Mouse (Mus musculus): ENCODE data around the gene Atrx. TPM values are rescaled to one million over a fixed set of nuclear protein-coding genes. Genes with fewer than 3 reads are reported as not detected.

The Atrx gene
- 44.9 TPM for polyA plus RNA-seq (2014; fragmentation: Illumina TruSeq; extraction: RNeasy Lipid Tissue Mini Kit (QIAGEN cat#74804); ENCODE audit: low read depth, low replicate concordance)

DNA sequence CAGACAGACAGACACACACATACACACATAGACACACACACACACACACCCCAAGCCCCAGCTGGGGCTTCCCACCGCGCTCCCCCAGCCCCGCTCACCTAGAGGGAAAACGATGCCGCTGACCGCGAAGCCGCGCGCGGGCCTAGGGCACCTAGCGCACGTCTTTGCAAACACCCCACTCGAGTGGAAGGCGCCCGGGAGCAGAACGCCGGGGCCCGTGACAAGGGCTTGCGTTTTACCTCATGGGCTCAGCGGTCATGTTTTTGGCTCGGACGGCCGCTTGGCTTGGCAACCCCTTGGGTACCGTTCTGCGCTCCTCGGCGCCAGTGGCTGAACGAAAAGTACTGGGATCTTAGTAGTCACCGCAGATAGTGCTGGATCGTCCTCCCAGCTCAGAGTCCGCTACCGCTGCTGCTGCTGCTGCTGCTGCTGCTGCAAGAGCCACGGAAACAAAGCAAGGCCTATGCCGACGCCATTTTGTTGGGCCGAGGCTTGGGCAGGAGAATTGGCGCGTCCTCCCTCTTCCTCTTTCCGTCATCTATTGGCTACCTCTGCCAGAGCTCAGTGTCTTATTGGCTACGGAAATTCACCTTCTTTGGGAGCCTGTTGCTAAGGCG is at the start of gene Atrx:
TSS of gene Atrx (minus strand) at position 543 of the 617 bp plus-strand sequence.

GRCm38 (mm10) chrX:105764162-105765004 is 164.8 kb downstream of the Atrx start, which contains the start of gene Fgf16:
TSS of gene Fgf16 (plus strand) at chrX:105764279.

Other genes starting within 250 kb of the Atrx start
- gene Fgf16, start 165.1 kb downstream of the Atrx start, polyA plus RNA-seq (2014; fragmentation: Illumina TruSeq; extraction: RNeasy Lipid Tissue Mini Kit (QIAGEN cat#74804); ENCODE audit: low read depth, low replicate concordance): not detected
- gene Magt1, start 82.5 kb upstream of the Atrx start, polyA plus RNA-seq (2014; fragmentation: Illumina TruSeq; extraction: RNeasy Lipid Tissue Mini Kit (QIAGEN cat#74804); ENCODE audit: low read depth, low replicate concordance): 86.9 TPM
- gene Cox7b, start 86.3 kb upstream of the Atrx start, polyA plus RNA-seq (2014; fragmentation: Illumina TruSeq; extraction: RNeasy Lipid Tissue Mini Kit (QIAGEN cat#74804); ENCODE audit: low read depth, low replicate concordance): 1,016 TPM
- 2.6 TPM for gene Atp7a, start 97.9 kb upstream of the Atrx start, polyA plus RNA-seq (2014; fragmentation: Illumina TruSeq; extraction: RNeasy Lipid Tissue Mini Kit (QIAGEN cat#74804); ENCODE audit: low read depth, low replicate concordance)
- gene Tlr13, start 213.8 kb upstream of the Atrx start, polyA plus RNA-seq (2014; fragmentation: Illumina TruSeq; extraction: RNeasy Lipid Tissue Mini Kit (QIAGEN cat#74804); ENCODE audit: low read depth, low replicate concordance): 1.9 TPM

Measured in liver, adult 10 weeks (tissue).